Mouse (Mus musculus) stomach, embryonic 16.5 days (tissue): Measurements from ENCODE around the gene Spata16. TPM values are rescaled to one million over a fixed set of nuclear protein-coding genes. Genes with fewer than 3 reads are reported as not detected.
"Not testable (repeated sequence)": the region's sequence is repeated elsewhere in the genome, so short reads cannot be mapped to it uniquely, and the experiment has no call there.

Experiments
- ATAC-seq: fragments of 200-750 bp; cut with Nextera tagmentation; 2 replicates; pipeline ENCODE4 v1.8.0; 2017; ENCODE audit warnings: moderate number of reproducible peaks, moderate TSS enrichment; ENCODE audit not compliant: insufficient read depth, low FRiP score
- H3K27ac ChIP-seq: fragments of 300-500 bp; sonication (generic); 2 replicates; pipeline ENCODE4 v1.5.1; 2014; ENCODE audit warnings: low read length
- H3K27me3 ChIP-seq: fragments of 300-500 bp; sonication (generic); 2 replicates; pipeline ENCODE4 v1.6.1; 2014; ENCODE audit warnings: low read length, control low read depth, mixed read lengths; ENCODE audit not compliant: control insufficient read depth, insufficient read depth
- H3K36me3 ChIP-seq: fragments of 300-500 bp; sonication (generic); 2 replicates; pipeline ENCODE4 v1.6.1; 2014; ENCODE audit warnings: low read length; ENCODE audit not compliant: control insufficient read depth, insufficient read depth
- H3K4me1 ChIP-seq: fragments of 300-500 bp; sonication (generic); 2 replicates; pipeline ENCODE4 v1.6.1; 2014; ENCODE audit warnings: low read length, control low read depth, mixed read lengths; ENCODE audit not compliant: control insufficient read depth, insufficient read depth
- H3K4me2 ChIP-seq: fragments of 300-500 bp; sonication (generic); 2 replicates; pipeline ENCODE4 v1.6.1; 2014; ENCODE audit warnings: low read depth, low read length, mixed read lengths
- H3K4me3 ChIP-seq: fragments of 300-500 bp; sonication (generic); replicated peaks from 2 replicates; pipeline ENCODE4 v1.5.1; 2014; ENCODE audit warnings: mild to moderate bottlenecking, low read length
- H3K9ac ChIP-seq: fragments of 300-500 bp; sonication (generic); 2 replicates; pipeline ENCODE4 v1.6.1; 2014; ENCODE audit warnings: low read length
- H3K9me3 ChIP-seq: fragments of 300-500 bp; sonication (generic); replicated peaks from 2 replicates; pipeline ENCODE4 v1.6.1; 2016; ENCODE audit warnings: low read length, control low read depth; ENCODE audit not compliant: control insufficient read depth
- WGBS: fragments of 180-500 bp; shearing (Covaris S2); extraction: QIAGEN DNeasy Blood & Tissue Kit; methylation state at CpG from one replicate; pipeline ENCODE4 v1.1.7; 2014; 5-methylcytosine and 5-hydroxymethylcytosine counted together
- polyA plus RNA-seq: library from polyadenylated mRNA; unstranded; fragments of >200 nt; fragmentation: Nextera tagmentation; extraction: Ambion mirVana; gene quantifications from 2 replicates; pipeline ENCODE4 v1.2.1, GENCODE M21; 2015

Spata16 gene
- polyA plus RNA-seq, 1 experiment from 2014 or later, result not detected

DNA sequence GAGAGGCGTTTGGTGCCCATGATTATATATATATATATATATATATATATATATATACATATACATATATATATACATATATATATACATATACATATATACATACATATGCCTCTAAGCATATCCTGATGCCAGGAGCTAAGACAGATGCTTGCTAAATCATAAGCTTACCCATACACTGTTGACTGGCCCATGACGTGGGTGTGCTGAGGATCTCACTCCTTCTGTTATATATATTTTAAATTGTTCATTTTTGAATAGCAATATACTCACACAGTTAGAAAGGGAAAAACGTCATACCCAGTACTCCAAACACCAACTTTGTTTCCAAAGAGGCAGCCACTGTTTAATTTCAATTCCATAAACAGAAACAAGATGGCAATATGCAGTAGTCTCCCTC, 48.4 kb downstream of the Spata16 start:
- Histone ChIP-seq H3K9ac (no peak overlapping the region), H3K9me3 (no peaks in the 10 kb centered on the region), H3K4me3 (no peak overlapping the region), H3K27ac (no peak overlapping the region), H3K36me3 (no peaks in the 10 kb centered on the region), H3K4me1 (no peaks in the 10 kb centered on the region), H3K27me3 (no peaks in the 10 kb centered on the region), H3K4me2 (no peak overlapping the region)
- 77% methylated on average over 3 of the region's 3 CpGs for WGBS
- no peak for ATAC-seq

DNA sequence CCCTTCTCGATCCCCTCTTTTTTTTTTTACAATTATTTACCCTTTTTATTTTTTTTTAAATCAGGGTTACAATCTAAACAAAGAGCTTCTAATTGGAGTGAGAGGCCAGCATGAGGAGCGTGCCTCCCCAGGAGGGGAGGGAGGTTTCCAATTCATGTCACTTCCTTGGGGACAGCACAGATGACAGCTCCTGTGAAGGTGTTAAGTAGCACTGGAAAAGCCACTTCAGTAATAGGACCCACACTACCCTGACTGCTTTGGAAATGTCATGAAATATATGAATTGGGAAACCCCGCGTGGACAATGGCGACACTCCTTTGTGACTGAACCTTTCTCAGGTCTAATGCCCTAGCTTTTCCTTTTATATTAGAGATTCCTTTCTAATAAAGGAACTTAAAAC, 72.1 kb downstream of the Spata16 start:
- not testable (repeated sequence) for H3K4me3 ChIP-seq, H3K4me2 ChIP-seq
- WGBS, result 77% methylated on average over 5 of the region's 5 CpGs

DNA sequence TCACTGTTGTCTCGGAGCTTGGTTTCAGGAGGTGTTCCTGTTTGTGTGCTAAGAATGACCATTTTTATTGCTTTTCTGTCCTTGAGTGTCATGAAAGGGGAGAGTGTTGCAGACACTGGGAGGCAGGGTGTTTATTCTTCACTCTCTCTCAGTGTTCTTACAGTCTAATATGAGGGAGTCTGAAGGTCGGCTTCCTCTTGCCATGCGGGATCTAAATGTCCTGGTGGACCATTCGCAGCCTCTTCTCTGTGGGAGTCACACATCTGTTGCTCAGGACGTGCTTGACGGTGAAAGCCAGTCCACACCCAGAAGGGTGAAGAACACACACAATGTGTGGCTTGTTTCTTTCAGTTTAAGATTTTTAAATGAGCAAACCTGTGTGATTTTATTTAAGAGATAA, 90.1 kb downstream of the Spata16 start:
- Histone ChIP-seq H3K9me3 (no peaks in the 10 kb centered on the region), H3K36me3 (no peaks in the 10 kb centered on the region), H3K4me2 (no peak overlapping the region), H3K4me3 (no peak overlapping the region), H3K4me1 (no peaks in the 10 kb centered on the region), H3K27me3 (no peaks in the 10 kb centered on the region), H3K9ac (no peak overlapping the region), H3K27ac (no peak overlapping the region)
- no peak for ATAC-seq
- WGBS, result 45% methylated on average over 6 of the region's 6 CpGs

More for the DNA sequence above, 72.1 kb downstream of the Spata16 start:
- H3K9ac ChIP-seq, H3K27ac ChIP-seq, H3K27me3 ChIP-seq, ATAC-seq, H3K4me1 ChIP-seq, H3K36me3 ChIP-seq, H3K9me3 ChIP-seq: not testable (repeated sequence)

DNA sequence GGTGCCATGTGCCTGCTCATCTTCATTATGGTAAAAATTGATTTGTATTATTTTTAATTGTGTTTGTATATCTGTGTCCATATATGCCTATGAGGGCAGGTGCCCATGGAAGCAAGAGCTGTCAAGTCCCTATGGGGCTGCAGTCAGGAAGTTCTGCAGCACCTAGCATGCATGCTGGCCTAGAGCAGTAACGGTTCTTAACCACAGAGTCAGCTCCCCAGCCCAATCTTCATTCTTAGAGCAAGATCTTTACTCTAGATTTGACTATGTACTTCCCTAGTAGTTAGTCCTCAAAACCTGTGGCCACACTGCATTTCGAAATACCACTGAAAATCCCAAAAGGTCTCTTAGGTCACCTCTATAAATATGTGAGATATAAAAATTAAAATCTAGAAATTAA, 113.1 kb downstream of the Spata16 start:
- Histone ChIP-seq H3K9ac (no peak overlapping the region), H3K36me3 (no peaks in the 10 kb centered on the region), H3K4me3 (no peak overlapping the region), H3K9me3 (no peaks in the 10 kb centered on the region), H3K27ac (no peak overlapping the region), H3K4me1 (no peaks in the 10 kb centered on the region), H3K4me2 (no peak overlapping the region), H3K27me3 (no peaks in the 10 kb centered on the region)
- 75% methylated on average over 2 of the region's 2 CpGs for whole genome bisulfite sequencing
- ATAC-seq, result no peak

DNA sequence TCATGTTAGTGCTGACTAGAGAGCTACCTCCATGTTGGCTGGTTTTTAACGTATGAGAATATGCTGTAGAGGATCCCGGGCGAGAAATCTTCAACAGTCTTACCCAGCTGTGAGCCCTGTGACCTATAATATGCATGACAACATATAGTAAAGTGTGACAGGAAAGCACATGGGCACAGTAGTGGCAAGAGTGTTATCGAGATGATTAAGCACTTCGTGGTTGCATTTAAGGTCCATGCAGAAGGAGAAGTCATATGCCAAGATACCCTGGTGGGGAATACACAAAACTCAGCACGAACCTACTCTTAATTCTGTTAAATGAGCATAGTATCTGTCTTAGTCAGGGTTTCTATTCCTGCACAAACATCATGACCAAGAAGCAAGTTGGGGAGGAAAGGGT, 115.0 kb downstream of the Spata16 start:
- no peak overlapping the region for H3K4me2 ChIP-seq
- H3K36me3 ChIP-seq, result no peaks in the 10 kb centered on the region
- H3K9ac ChIP-seq, result no peak overlapping the region
- no peaks in the 10 kb centered on the region for H3K27me3 ChIP-seq
- H3K4me3 ChIP-seq, result no peak overlapping the region
- WGBS, result 87% methylated on average over 6 of the region's 6 CpGs
- H3K27ac ChIP-seq, result no peak overlapping the region
- no peak for ATAC-seq
- H3K9me3 ChIP-seq, result no peaks in the 10 kb centered on the region
- no peaks in the 10 kb centered on the region for H3K4me1 ChIP-seq

DNA sequence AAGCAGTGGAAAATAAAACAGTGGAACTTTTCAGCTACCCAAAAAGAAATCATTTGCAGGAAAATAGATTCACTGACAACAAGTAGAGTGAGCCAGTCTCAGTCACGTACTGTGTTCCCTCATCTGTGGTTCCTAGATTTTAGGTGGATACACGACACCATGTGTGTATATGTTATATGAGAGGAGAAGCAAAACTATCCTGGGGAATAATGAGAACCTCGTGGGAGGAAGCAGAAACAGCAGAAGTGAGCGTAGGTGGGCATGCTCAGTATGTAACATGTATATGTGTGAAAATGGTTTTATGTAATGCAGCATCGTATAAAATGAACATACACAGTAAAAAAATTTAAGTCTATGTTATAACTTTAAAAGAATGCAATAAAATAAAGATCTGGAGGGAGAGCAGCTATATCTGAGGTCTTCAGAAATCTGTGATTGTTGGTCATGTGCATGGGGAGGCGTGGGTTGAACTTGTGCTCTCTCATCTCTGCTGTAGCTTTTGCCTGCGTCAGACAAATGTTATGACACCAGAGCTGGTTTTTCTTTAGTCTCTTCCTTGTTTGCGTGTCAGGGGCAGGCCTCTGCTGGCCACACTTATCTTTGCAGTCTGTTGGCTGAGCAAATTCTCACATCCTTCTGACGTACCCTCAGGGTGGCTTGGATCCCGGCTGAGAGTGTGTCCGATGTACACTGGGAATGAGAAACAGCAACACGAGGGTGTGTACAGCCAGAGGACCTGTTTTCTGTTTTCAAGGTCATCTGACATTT, 156.1 kb downstream of the Spata16 start:
- Histone ChIP-seq H3K27me3 (no peaks in the 10 kb centered on the region), H3K9ac (no peak overlapping the region), H3K9me3 (no peaks in the 10 kb centered on the region), H3K4me1 (no peaks in the 10 kb centered on the region), H3K27ac (no peak overlapping the region), H3K4me3 (no peak overlapping the region), H3K36me3 (no peaks in the 10 kb centered on the region), H3K4me2 (no peak overlapping the region)
- WGBS, result 65% methylated on average over 12 of the region's 12 CpGs
- ATAC-seq, result 0 out of 2 replicates have a peak, but pooled peaks have one; percentile 47

DNA sequence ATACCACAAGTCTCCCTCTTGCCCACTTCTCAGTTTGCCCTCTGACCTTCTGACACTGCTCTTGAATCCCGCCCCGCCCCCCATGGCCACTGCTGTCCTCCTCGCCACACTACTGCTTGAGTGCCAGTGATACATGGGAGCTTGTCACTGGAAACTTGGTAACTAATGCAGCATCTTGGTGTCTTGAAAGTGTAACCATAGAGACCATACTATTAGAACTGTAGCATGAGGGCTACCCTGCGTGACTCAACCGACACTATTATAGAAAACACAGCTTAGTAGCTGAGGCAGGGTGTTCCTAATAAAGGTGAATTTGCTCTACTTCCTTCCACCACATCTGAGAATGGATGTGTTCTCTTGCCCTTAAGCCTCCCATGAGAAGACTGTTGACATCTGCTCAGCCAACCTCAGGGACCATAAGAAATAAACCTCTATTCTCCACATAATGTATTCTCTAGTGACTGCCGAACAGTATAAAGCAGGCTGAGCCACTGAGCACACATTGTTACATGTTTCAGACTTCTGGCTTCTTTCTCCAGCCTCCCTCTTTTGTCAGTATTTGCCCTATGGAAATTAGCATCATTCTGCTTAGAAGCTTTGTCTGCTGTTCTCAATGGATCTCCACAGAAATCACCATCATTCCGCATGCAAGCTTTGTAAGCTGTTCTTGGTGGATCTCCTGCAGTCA, 158.6 kb downstream of the Spata16 start:
- 87% methylated on average over 7 of the region's 7 CpGs for WGBS
- Histone ChIP-seq H3K36me3 (no peaks in the 10 kb centered on the region), H3K4me1 (no peaks in the 10 kb centered on the region), H3K27ac (no peak overlapping the region), H3K4me3 (no peak overlapping the region), H3K9me3 (no peaks in the 10 kb centered on the region), H3K4me2 (no peak overlapping the region), H3K27me3 (no peaks in the 10 kb centered on the region), H3K9ac (no peak overlapping the region)
- no peak; the same call in 1 of the 2 replicates for ATAC-seq

DNA sequence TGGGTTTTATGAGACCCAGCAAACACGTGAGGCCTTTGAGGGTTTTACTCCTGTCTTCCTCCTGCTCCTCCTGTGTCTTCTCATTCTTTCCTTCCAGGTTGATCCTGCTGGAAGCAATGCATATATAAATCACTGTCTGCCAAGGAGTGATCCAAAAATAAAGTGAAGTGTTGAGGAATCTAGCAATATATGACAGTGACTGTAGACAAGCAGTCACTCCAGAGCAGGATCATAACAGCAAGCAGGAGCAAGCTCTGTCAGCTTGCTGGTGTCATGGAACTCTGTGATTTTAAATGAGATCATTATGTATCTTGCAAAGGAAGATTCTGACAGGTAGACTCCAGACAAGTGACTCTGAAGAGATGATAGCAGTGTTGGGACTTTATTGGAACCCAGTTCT, 159.5 kb downstream of the Spata16 start:
- 74% methylated on average over 1 of the region's 1 CpGs for WGBS
- Histone ChIP-seq H3K4me3 (no peak overlapping the region), H3K27me3 (no peaks in the 10 kb centered on the region), H3K4me2 (no peak overlapping the region), H3K4me1 (no peaks in the 10 kb centered on the region), H3K36me3 (no peaks in the 10 kb centered on the region), H3K27ac (no peak overlapping the region), H3K9me3 (no peaks in the 10 kb centered on the region), H3K9ac (no peak overlapping the region)
- ATAC-seq, result no peak

DNA sequence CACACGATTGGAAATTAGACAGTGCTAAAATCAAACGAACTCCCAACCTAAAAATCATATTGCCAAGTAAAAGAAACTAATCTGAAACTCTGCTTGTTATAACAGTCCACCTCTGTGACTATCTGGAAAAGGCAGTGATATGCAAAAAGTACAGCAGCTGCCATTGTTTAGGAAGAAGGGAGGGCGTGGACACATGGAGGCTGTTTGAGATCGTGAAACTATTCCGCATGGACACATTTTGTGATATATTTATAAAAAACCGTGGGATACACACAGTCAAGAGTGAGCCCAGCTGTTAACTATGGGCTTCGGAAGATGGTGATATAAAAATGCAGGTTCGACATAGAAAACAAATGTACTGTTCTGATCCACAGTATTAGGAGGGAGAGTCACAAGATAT, 176.9 kb downstream of the Spata16 start:
- Histone ChIP-seq H3K27ac (no peak overlapping the region), H3K4me1 (no peaks in the 10 kb centered on the region), H3K36me3 (no peaks in the 10 kb centered on the region), H3K9me3 (no peaks in the 10 kb centered on the region), H3K4me3 (no peak overlapping the region), H3K4me2 (no peak overlapping the region), H3K9ac (no peak overlapping the region), H3K27me3 (no peaks in the 10 kb centered on the region)
- 62% methylated on average over 8 of the region's 8 CpGs for WGBS
- no peak for ATAC-seq
